Mouse (Mus musculus) E14TG2a.4 (cell line): ENCODE measurements around the gene Mdfic.

ENCODE experiments used
- CTCF ChIP-seq: conservative IDR thresholded peaks from 2 replicates; pipeline ENCODE4 v1.5.1; 2014; ENCODE audit warnings: low read length
- NANOG ChIP-seq: IDR thresholded peaks from 2 replicates; pipeline ENCODE4 v1.6.1; 2014; ENCODE audit warnings: borderline replicate concordance, low read length, mixed read lengths

- TF ChIP-seq CTCF (no peak), NANOG (no peak)
Observed at GRCm38 (mm10) chr6:15825236-15825635, 104.8 kb downstream of the Mdfic start.
